Mouse (Mus musculus) cerebellum, adult 2 months (tissue): Measurements from ENCODE around the gene Itpr1. TPM values are rescaled to one million over a fixed set of nuclear protein-coding genes. Genes with fewer than 3 reads are reported as not detected.

ENCODE experiments used
- DNase-seq, 2 experiments: peaks; one replicate each; pipeline ENCODE4 v3.0.0; 2021
- H3K27ac ChIP-seq: fragments of 200-500 bp; 2 replicates; pipeline ENCODE4 v1.5.1; 2012; ENCODE audit warnings: low read length, control low read depth, inconsistent platforms; ENCODE audit not compliant: insufficient read depth
- H3K27me3 ChIP-seq: fragments of 200-500 bp; 2 replicates; pipeline ENCODE4 v1.6.1; 2012; ENCODE audit warnings: inconsistent platforms, mild to moderate bottlenecking, low read length, moderate library complexity; ENCODE audit not compliant: control insufficient read depth, insufficient read depth
- H3K4me1 ChIP-seq: fragments of 200-500 bp; 2 replicates; pipeline ENCODE4 v1.6.1; 2011; ENCODE audit warnings: low read length; ENCODE audit not compliant: control insufficient read depth, insufficient read depth
- H3K4me3 ChIP-seq: fragments of 200-500 bp; replicated peaks from 2 replicates; pipeline ENCODE3; 2011; ENCODE audit warnings: mild to moderate bottlenecking, low read depth, low read length, control low read depth; ENCODE audit not compliant: insufficient read depth
- CTCF ChIP-seq: fragments of 200-500 bp; IDR thresholded peaks from 2 replicates; pipeline ENCODE4 v1.5.1; 2011; ENCODE audit warnings: low read depth, mild to moderate bottlenecking, control low read depth, low read length, moderate library complexity, borderline replicate concordance; ENCODE audit not compliant: insufficient read depth
- POLR2A ChIP-seq: fragments of 200-500 bp; IDR thresholded peaks from 2 replicates; pipeline ENCODE4 v1.6.1; 2011; ENCODE audit warnings: low read length, control low read depth, borderline replicate concordance; ENCODE audit not compliant: insufficient read depth
- WGBS: fragments of 180-500 bp; shearing (Covaris S2); methylation state at CpG from one replicate; pipeline ENCODE4 v1.1.7; 2018; 5-methylcytosine and 5-hydroxymethylcytosine counted together
- polyA plus RNA-seq: library from polyadenylated mRNA; depleted of rRNA; stranded (reverse); fragments of >200 nt; gene quantifications from 2 replicates; pipeline ENCODE4 v1.2.3, GENCODE M21; 2012

Itpr1 gene
- polyA plus RNA-seq, 1 experiment: 529 TPM

DNA sequence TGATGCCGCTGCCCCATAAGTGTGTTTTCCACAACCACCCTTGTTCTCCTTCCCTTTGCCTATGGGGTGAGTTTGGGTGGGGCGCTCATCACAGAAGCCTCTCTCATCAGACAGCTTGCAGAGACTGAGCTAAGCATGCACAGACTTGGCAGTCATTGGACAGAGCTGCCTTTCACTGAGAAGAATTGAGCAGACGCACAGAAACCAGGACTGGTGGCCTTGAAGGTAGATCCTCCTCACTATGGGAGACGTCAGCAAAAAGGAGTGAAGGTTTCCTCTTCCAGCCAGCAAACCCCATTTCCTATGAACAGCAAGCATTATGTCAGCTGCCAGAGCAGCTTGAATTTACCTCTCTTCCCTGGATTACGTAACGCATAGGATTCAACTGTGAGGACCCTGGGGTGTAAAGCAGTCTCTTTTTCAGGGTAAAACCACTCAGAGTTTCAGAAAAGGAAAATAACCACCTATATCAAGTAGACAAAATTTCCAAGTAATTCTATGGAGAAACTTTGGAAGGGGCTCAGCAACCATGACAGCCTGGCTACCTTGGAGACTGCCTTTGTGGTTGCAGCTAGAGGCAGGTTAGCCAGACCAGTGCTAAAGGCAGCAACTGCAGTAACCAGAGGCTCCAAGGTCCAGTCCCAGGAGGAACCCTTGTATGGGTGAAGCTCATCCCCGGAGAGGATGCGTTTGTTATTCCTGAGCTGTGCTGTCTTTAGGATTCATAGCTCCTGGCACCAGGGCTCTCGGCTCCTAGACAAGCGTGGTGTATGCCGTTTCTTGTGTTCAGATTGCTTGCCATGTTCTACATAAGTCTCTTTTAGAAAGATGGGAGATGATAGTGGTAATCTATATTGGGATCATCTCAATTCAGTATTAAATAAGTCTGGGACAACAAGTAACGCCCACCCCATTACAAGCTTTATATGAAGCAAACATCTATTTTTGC is 91.0 kb downstream of the Itpr1 start:
- no peaks in the 10 kb centered on the region for H3K27me3 ChIP-seq
- no peak overlapping the region for H3K27ac ChIP-seq
- DNase-seq: no peak
- TF ChIP-seq POLR2A (no peak), CTCF (no peak)
- no peak overlapping the region for H3K4me3 ChIP-seq
- peaks cover 12% of the 10 kb centered on the region for H3K4me1 ChIP-seq
- WGBS: 84% methylated on average over 12 of the region's 12 CpGs

DNA sequence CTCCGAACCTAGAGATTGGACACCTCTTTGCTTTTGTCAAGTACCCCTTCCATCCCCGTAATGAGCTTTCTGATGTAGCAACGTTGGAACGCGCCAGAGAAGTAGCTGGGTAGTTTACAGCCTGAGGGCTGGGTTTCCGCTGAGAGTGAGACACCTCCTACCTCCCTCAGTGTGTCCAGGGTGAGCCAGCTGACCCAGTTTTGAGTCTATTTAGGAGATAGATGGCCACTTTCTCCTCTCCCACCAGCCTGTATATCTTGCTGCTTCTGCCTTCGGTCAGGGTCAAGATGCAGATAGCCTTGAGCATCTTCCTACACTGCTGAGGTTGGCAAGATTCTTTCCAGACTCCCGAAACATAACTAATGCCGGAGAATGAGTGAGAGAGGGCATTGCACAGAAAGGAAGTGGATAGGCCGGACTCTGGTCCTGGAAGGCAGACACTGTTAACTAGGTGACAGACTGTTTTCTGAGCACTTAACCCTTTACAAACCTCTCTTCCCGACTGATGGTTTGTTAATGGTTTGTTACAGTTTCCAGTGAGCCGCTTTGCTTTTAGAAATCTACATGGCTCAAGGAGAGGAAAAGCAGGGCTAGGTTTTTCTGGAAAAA is 92.4 kb downstream of the Itpr1 start:
- peak in 1 of 2 experiments; percentile 19 for DNase-seq
- H3K27ac ChIP-seq: 0 out of 2 replicates have a peak overlapping the region, but pooled peaks have one; percentile 34
- H3K27me3 ChIP-seq: no peaks in the 10 kb centered on the region
- H3K4me1 ChIP-seq: peaks cover 12% of the 10 kb centered on the region
- no peak overlapping the region for H3K4me3 ChIP-seq
- TF ChIP-seq CTCF: no peak
- TF ChIP-seq POLR2A: no peak
- WGBS: 46% methylated on average over 12 of the region's 12 CpGs

- TF ChIP-seq POLR2A (no peak), CTCF (no peak)
- H3K27me3 ChIP-seq: no peaks in the 10 kb centered on the region
- DNase-seq: no peak
- H3K27ac ChIP-seq: no peak overlapping the region
- H3K4me3 ChIP-seq: peak overlapping the region; percentile 26
- H3K4me1 ChIP-seq: peaks cover 12% of the 10 kb centered on the region
- 56% methylated on average over 11 of the region's 11 CpGs for WGBS
Observed at GRCm38 (mm10) chr6:108306240-108306639, 93.3 kb downstream of the Itpr1 start.

DNA sequence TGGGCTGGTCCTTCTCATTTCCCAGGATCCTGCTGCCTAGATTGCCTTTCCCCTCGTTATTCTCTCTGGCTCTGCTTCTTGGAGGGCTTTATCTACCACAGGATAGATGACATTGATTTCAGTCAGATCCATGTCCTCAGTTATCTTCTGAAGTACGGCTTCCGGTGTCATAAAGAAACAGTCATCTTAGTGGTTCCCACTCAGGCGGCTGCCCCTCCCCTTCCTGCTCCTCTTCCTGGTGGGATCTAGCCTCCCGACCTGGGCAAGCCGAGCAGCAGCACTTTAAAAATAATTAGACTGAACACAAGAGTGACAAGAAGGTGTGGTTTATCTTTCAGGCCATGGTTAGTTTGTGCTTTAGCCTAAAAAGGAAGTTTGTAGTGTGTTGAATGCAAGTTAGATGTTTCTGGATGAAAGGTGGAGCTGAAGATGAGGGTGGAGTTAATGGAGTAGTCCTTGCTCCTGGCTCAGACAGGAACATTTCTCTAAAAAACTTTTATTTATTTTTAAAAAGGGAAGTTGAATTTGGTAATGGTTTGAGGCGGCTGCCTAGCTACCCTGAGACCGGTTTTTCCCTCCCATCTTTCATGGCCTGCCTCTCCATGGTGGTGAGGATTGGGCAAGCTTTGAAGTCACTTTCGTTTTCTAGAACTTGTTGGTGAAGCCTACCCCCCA is 94.2 kb downstream of the Itpr1 start:
- WGBS: 76% methylated on average over 9 of the region's 9 CpGs
- Histone ChIP-seq H3K27me3 (no peaks in the 10 kb centered on the region), H3K27ac (no peak overlapping the region), H3K4me3 (no peak overlapping the region), H3K4me1 (peaks cover 12% of the 10 kb centered on the region)
- TF ChIP-seq POLR2A (no peak), CTCF (no peak)
- DNase-seq: no peak

DNA sequence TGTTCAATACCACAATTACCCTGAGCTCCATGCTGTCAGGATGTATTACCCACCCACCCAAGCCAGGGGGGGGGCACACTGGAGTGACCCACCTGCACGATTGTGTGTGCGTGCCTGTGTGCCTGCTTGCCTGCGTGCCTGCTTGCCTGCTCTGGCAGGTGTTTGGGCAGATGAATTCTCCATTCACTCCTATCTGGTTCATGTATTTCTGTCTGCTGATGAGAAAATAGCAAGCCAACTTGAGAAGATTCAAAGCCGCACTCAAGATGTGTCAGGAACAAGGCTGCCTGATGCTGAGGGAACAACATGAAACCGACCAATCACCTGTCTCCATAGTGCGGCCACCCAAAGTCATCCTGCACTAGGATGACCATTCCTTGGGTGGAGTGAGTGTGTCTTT is 94.9 kb downstream of the Itpr1 start:
- no peak overlapping the region for H3K27ac ChIP-seq
- TF ChIP-seq CTCF: no peak
- TF ChIP-seq POLR2A: no peak
- WGBS: 89% methylated on average over 6 of the region's 6 CpGs

GRCm38 (mm10) chr6:108309391-108310182 is 96.7 kb downstream of the Itpr1 start:
- Histone ChIP-seq H3K4me1 (peaks cover 6% of the 10 kb centered on the region; the same call in 1 of the 2 replicates), H3K27ac (no peak overlapping the region), H3K4me3 (no peak overlapping the region), H3K27me3 (no peaks in the 10 kb centered on the region)
- TF ChIP-seq CTCF (no peak), POLR2A (no peak)
- WGBS: 64% methylated on average over 8 of the region's 8 CpGs
- DNase-seq: no peak

More for the DNA sequence above, 94.9 kb downstream of the Itpr1 start:
- H3K4me1 ChIP-seq: peaks cover 12% of the 10 kb centered on the region
- no peak for DNase-seq
- H3K4me3 ChIP-seq: no peak overlapping the region
- H3K27me3 ChIP-seq: no peaks in the 10 kb centered on the region

GRCm38 (mm10) chr6:108313056-108313455 is 100.2 kb downstream of the Itpr1 start:
- H3K4me3 ChIP-seq: no peak overlapping the region
- TF ChIP-seq CTCF: no peak
- no peak for TF ChIP-seq POLR2A
- no peaks in the 10 kb centered on the region for H3K27me3 ChIP-seq
- 95% methylated on average over 1 of the region's 1 CpGs for WGBS
- no peaks in the 10 kb centered on the region for H3K4me1 ChIP-seq
- no peak overlapping the region for H3K27ac ChIP-seq
- no peak for DNase-seq
